Mouse (Mus musculus): ENCODE measurements around the gene Sptbn1.

- TF ChIP-seq POLR2A (IDR thresholded peaks at IDR 0.05; ENCODE audit: low read depth, low read length) (no peak), CTCF (IDR thresholded peaks at IDR 0.05; ENCODE audit: extremely low read depth, insufficient read depth, insufficient read length, insufficient replicate concordance) (no peak)
These were observed 37.6 kb downstream of the Sptbn1 start for GRCm38 (mm10) chr11:30230330-30230771.

All from spleen, adult 2 months (tissue).